Mouse (Mus musculus): ENCODE results near the gene Ranbp17. TPM values are rescaled to one million over a fixed set of nuclear protein-coding genes. Genes with fewer than 3 reads are reported as not detected.

Ranbp17 gene
- polyA plus RNA-seq, 1 experiment from 2014 or later, result 9.0 TPM

DNA sequence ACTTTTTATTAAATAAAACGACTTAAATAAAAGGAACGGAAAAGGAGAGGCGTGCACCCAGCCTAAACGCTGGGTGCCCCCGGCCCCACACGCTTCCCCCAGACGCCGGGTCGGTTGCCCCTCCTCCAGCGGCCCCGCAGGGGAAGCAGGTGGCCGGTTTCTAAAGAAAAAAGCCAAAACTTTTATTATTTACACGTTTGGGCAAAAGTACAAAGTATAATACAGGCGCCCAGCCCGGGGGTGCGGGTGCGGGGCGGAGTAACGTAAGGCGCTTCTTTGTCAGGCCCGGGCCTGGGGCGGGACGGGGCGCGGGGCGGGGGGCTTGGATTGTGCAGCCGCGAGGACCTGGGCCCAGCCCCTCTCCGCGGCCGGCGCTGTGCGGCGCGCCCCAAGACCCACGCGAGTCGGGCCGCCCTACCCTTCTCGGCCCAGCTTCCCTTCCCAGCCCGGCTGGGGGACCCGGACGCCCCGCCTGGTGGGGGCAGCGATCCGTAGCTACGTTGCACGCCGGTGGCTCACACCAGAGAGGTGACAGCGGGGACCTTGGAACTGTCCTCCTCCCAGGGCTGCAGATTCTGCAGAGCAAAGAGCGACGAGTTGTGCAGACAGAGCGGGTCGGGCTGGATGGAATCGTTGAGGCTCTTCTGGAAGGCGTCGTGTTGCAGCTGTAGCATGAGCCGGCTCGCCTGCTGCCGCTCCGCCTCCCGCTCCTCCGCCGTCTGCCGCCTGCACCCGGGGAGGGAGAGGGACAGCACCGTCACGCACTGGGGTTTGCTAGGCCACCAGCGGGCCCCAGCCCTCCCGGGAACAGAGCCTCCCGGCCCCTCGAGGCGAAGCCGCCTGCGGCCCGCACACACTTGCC lies 312.6 kb downstream of the Ranbp17 start:
- Histone ChIP-seq H3K9ac (replicated peaks) (peak overlapping the region; percentile 41; the same call in 1 of the 2 replicates), H3K4me3 (replicated peaks) (peak overlapping the region; percentile 35), H3K9me3 (peaks cover 12% of the 10 kb centered on the region; the same call in 1 of the 2 replicates), H3K4me2 (replicated peaks) (peak overlapping the region; percentile 51), H3K36me3 (no peaks in the 10 kb centered on the region), H3K4me1 (replicated peaks) (peaks cover 42% of the 10 kb centered on the region), H3K27me3 (peaks cover 96% of the 10 kb centered on the region), H3K27ac (no peak overlapping the region)
- WGBS, result under 1% methylated on average over 76 of the region's 76 CpGs
- ATAC-seq, result peak; percentile 63

DNA sequence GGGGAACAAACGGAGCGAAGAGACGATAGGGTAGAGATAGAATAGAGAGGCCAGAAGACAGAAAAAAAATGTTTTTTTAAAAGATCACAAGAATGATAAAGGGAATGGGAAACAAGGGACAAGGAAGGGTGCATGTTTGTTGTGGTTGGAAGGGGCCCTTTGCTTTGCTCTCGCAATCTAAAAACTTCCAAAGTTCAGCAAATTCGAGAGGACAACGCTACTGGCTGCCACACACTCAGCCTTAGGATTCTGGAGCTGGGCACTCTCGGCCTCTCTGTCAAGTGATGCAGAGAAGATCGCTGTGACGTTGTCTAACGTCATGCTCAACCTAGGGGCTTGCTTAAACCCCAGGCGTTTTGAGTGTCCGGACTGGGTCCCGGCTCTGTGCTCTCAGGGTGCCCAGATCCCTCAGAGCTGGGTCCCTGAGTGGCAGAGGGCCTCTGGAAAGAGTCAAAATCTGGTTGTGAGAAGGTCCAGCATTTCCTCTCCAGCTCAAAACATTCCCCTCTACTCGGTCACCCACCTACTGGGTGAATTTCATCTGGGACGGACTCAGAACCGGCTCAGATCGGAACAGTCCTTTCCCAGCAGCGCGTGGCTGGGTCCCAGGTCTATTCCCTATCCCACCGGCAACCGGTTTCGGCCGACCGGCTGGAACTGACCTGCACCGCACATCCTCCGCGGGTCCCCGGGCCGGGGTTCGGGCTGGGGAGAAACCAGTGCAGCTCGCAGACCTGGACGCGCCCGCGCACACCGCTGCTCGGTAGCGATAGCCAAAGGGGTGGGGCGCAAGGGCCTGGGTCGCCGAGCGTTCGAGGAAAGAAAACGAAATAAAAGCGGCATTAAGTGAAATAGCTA lies 313.4 kb downstream of the Ranbp17 start:
- Histone ChIP-seq H3K9me3 (peaks cover 12% of the 10 kb centered on the region; the same call in 1 of the 2 replicates), H3K4me3 (replicated peaks) (peak overlapping the region; percentile 35), H3K27ac (no peak overlapping the region), H3K36me3 (no peaks in the 10 kb centered on the region), H3K9ac (replicated peaks) (0 out of 2 replicates have a peak overlapping the region, but pooled peaks have one; percentile 23), H3K4me1 (replicated peaks) (peaks cover 47% of the 10 kb centered on the region), H3K4me2 (replicated peaks) (peak overlapping the region; percentile 51), H3K27me3 (peaks cover 96% of the 10 kb centered on the region)
- WGBS, result under 1% methylated on average over 45 of the region's 45 CpGs
- no peak for ATAC-seq

DNA sequence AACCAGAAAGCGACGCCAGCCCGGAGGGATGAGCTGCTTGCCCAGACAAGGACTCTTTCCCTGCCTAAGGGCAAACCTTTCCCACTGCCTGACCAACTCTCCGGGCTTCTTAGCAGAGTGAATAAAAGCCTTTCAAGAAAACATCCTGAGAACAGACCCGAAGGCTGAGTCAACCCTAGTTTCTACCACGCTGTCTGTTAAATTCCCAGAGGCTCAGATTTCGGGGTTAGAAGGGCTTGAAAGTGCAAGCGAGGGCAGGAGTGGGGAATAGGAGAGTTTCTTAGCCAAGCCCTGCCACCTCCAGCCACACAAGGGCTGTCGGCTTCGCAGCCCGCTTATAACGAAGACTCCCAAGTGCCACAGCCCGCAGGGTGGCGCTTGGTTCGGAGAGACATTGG lies 314.4 kb downstream of the Ranbp17 start:
- Histone ChIP-seq H3K9ac (replicated peaks) (no peak overlapping the region), H3K27ac (no peak overlapping the region), H3K9me3 (peaks cover 12% of the 10 kb centered on the region; the same call in 1 of the 2 replicates), H3K4me2 (replicated peaks) (0 out of 2 replicates have a peak overlapping the region, but pooled peaks have one; percentile 51), H3K27me3 (peaks cover 93% of the 10 kb centered on the region), H3K4me1 (replicated peaks) (peaks cover 45% of the 10 kb centered on the region), H3K36me3 (no peaks in the 10 kb centered on the region), H3K4me3 (replicated peaks) (0 out of 2 replicates have a peak overlapping the region, but pooled peaks have one; percentile 7)
- no peak for ATAC-seq
- 2% methylated on average over 15 of the region's 15 CpGs for WGBS

DNA sequence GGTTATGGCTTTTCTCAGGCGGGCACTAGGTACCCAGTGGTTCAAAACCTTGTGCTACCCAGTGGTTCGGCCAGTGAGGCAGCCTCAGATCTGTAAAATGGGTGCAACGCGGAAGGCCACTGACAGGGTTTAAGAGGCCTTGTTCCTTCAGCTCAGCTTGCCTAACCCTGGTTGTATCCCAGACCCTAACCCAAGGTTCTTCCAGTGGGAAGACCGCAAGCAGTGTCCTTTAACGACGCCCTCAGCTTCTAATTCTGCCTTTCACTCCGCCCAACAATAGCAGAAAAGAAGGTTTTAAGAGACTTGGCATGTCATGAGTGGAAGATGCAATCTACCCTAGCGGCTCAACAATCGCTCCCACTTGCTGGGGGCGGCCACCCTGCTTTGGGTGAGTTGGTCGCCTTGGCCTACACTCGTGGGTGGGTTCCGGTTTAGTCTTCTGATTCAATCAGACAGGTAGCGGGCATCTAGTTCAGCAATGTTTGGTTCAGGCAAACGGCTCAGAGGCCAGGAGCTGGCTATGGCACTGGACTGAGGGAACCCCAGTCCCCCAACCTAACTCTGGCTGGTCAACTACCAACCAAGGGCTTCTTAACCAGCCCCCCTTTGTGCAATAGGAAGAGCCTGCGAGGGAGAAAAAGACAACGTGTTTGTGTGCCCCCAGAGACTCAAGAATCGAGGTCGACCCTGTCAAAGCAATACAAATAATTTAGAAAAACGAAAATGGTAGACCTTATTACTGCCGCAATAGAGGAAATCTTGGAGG lies 315.0 kb downstream of the Ranbp17 start:
- Histone ChIP-seq H3K9me3 (peaks cover 12% of the 10 kb centered on the region; the same call in 1 of the 2 replicates), H3K9ac (replicated peaks) (no peak overlapping the region), H3K4me1 (replicated peaks) (peaks cover 44% of the 10 kb centered on the region), H3K4me2 (replicated peaks) (no peak overlapping the region), H3K27me3 (peaks cover 93% of the 10 kb centered on the region), H3K4me3 (replicated peaks) (no peak overlapping the region), H3K36me3 (no peaks in the 10 kb centered on the region), H3K27ac (no peak overlapping the region)
- no peak for ATAC-seq
- WGBS, result 14% methylated on average over 22 of the region's 22 CpGs

DNA sequence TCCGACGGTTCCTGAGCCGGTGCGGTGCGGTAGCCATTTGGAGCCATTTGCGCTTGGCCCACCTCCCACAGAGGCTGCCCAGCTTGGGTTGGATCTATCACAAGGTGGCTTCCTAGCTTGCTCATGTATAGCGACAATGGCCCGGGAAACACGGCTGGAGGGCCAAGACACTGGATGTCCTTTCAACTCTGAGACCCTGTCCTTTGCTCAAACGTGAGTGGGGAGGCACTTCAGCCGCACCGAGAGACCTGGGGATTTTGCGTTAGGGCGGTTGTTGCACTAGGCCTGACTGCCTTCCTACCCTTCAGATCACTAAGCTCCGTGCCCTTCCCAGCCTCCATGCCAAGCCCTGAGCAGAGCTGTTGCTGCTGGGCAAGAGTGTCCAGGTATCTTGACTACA lies 315.9 kb downstream of the Ranbp17 start:
- H3K4me1 ChIP-seq (replicated peaks), result peaks cover 38% of the 10 kb centered on the region
- H3K9ac ChIP-seq (replicated peaks), result no peak overlapping the region
- H3K27ac ChIP-seq, result no peak overlapping the region
- no peaks in the 10 kb centered on the region for H3K36me3 ChIP-seq
- no peak overlapping the region for H3K4me2 ChIP-seq (replicated peaks)
- WGBS, result 10% methylated on average over 15 of the region's 15 CpGs
- peaks cover 12% of the 10 kb centered on the region; the same call in 1 of the 2 replicates for H3K9me3 ChIP-seq
- H3K27me3 ChIP-seq, result peaks cover 93% of the 10 kb centered on the region
- no peak overlapping the region for H3K4me3 ChIP-seq (replicated peaks)
- no peak for ATAC-seq

DNA sequence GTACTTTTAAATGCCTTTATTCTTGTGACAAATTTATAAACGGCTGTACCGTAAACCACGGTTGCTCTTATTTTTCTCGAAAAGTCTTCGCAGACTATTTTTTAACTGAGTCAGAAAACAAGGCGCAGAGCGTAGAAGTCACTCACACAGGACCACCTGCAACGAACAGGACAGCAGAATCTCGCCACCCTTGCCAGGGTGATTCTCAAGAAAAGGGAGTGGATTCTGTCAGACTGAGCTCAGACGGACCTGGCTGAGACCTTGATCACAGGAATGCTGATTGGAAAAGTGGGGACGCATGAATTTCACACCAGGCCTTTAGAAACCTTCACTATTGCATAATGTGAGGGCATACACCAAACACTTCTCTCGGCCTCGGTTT lies 316.4 kb downstream of the Ranbp17 start:
- Histone ChIP-seq H3K9ac (replicated peaks) (no peak overlapping the region), H3K27ac (no peak overlapping the region), H3K27me3 (peaks cover 90% of the 10 kb centered on the region), H3K36me3 (no peaks in the 10 kb centered on the region), H3K4me1 (replicated peaks) (peaks cover 33% of the 10 kb centered on the region), H3K9me3 (peaks cover 12% of the 10 kb centered on the region; the same call in 1 of the 2 replicates), H3K4me3 (replicated peaks) (no peak overlapping the region), H3K4me2 (replicated peaks) (no peak overlapping the region)
- 17% methylated on average over 13 of the region's 13 CpGs for WGBS
- no peak for ATAC-seq

DNA sequence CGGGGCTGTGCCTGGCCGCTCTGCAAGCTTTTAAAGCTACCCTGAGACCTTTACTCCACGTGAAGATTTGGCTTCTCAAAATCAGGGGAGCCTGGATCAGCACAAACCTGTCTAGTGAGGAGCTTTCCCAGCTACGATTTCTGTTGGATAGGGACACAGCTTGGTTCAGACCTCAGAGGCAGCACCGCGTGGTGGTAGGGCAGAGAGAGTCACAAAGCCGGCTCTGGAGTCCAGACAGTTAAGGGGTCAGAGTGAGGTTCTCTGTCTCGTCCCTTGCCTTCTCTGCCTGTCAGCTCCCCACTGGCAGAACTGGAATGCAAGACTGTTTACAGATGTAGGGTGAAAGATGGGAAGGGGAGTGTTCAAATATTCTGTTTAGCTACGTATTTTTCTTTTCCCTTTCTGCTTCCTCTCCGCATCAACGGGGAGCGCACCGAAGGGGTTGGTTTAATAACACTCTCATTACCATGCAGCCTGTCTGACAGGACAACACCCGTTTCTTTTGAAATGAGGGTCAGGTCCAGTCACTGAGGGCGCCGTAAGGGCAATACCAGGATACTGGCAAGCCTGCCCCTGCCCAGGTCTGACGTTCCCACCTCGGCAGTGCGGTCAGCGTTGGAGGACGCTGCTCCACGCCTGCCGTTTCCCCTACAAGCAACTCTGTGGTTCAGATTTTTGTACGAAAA lies 317.0 kb downstream of the Ranbp17 start:
- H3K4me2 ChIP-seq (replicated peaks), result no peak overlapping the region
- H3K9ac ChIP-seq (replicated peaks), result no peak overlapping the region
- H3K36me3 ChIP-seq, result no peaks in the 10 kb centered on the region
- peaks cover 31% of the 10 kb centered on the region for H3K4me1 ChIP-seq (replicated peaks)
- 6% methylated on average over 24 of the region's 24 CpGs for WGBS
- peaks cover 89% of the 10 kb centered on the region for H3K27me3 ChIP-seq
- no peak for ATAC-seq
- no peak overlapping the region for H3K4me3 ChIP-seq (replicated peaks)
- no peak overlapping the region for H3K27ac ChIP-seq
- peaks cover 12% of the 10 kb centered on the region; the same call in 1 of the 2 replicates for H3K9me3 ChIP-seq

DNA sequence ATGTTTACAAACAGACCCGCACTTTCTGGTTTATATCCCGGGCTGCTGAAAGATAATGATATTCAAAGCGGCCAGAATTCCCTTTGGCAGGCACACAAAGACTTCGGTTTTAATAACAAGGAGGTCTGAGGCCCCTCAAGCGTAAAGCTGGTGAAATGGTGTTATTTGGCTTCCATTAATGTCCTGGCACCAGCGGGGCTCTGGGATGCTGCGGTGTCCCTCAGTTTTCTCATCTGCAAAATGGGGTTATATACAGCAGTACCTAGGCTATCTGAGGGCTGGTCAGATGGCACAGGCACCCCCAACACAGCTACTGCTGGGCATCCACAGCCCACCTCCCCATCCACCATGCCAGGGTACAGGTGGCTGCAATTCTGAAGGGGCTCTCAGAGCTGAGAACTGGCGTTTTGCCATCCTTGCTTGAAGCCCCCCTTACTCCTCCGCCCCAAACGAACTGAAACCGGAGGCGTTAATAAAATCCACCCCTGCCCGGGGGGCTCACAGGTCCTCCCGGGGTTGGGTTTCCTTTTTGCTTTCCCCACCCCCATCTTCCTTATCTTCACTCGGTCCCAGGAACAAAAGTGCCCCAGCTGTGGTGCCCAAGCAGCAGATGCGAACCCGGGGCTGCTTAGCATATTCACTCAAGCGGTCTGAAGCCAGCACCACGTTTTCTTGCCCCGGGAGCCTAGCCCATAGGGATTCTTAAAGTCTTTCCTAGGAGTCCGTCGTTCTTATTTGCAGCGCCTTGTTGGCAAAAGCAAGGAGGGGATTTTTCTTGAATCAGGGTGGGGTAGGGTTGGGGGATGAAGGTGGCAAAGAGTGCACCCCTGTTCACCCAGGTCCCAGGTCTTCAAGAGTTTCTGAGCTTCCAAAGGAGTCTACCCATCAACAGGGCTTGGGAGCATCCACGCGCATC lies 317.8 kb downstream of the Ranbp17 start:
- H3K27me3 ChIP-seq, result peaks cover 89% of the 10 kb centered on the region
- H3K9me3 ChIP-seq, result peaks cover 12% of the 10 kb centered on the region; the same call in 1 of the 2 replicates
- H3K9ac ChIP-seq (replicated peaks), result no peak overlapping the region
- 3% methylated on average over 25 of the region's 25 CpGs for WGBS
- no peaks in the 10 kb centered on the region for H3K36me3 ChIP-seq
- H3K4me3 ChIP-seq (replicated peaks), result no peak overlapping the region
- no peak overlapping the region for H3K27ac ChIP-seq
- H3K4me2 ChIP-seq (replicated peaks), result no peak overlapping the region
- peaks cover 23% of the 10 kb centered on the region for H3K4me1 ChIP-seq (replicated peaks)
- peak; percentile 41; the same call in 1 of the 2 replicates for ATAC-seq

DNA sequence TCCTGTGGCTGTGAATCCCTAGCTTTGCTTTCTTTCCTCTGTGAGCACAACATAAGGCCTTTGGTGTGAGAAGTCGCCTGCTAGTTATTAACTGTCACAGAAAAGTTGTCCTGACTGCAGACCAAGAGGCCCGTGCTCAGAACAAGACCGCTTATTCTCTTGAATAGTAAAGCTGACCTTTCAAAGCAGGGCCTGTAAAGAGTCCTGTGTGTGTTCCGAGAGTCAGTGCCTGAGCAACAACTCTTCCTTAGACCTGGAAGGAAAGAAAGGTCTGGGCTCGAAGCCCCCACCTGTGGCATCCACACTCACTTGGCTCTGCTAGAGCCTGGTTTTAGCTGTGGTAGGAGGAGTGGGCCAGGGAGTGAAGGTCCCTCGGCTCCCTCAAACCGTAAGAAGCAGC lies 318.5 kb downstream of the Ranbp17 start:
- H3K4me3 ChIP-seq (replicated peaks), result no peak overlapping the region
- peaks cover 12% of the 10 kb centered on the region; the same call in 1 of the 2 replicates for H3K9me3 ChIP-seq
- no peak overlapping the region for H3K9ac ChIP-seq (replicated peaks)
- peaks cover 87% of the 10 kb centered on the region for H3K27me3 ChIP-seq
- no peak for ATAC-seq
- H3K36me3 ChIP-seq, result no peaks in the 10 kb centered on the region
- H3K27ac ChIP-seq, result no peak overlapping the region
- peaks cover 15% of the 10 kb centered on the region for H3K4me1 ChIP-seq (replicated peaks)
- WGBS, result 14% methylated on average over 7 of the region's 7 CpGs
- no peak overlapping the region for H3K4me2 ChIP-seq (replicated peaks)

DNA sequence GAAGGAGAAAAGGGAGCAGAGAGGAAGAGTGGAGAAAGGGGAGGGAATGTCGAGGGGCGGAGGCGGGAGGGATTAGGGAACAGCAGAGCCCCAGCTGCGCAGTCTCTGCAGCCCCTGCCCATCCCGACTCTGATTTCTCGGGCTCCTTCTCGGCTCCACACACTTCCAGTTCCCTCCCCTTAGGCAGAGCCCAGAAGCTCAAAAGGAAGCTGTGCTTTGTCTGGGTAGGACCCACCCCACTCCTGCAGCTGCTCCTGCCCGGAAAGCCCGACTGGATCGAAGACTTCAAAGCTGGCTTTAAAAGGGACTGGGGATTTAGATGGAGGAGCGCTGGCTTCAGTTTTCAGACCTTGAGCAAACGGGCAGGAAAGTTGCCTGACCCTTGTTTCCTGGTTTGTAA lies 319.9 kb downstream of the Ranbp17 start:
- H3K4me3 ChIP-seq (replicated peaks), result no peak overlapping the region; the same call in 1 of the 2 replicates

More for the DNA sequence above, 319.9 kb downstream of the Ranbp17 start:
- H3K27me3 ChIP-seq, result peaks cover 79% of the 10 kb centered on the region
- peak; percentile 69 for ATAC-seq
- H3K9ac ChIP-seq (replicated peaks), result no peak overlapping the region
- peaks cover 12% of the 10 kb centered on the region; the same call in 1 of the 2 replicates for H3K9me3 ChIP-seq
- no peak overlapping the region for H3K27ac ChIP-seq
- under 1% methylated on average over 12 of the region's 12 CpGs for WGBS
- H3K36me3 ChIP-seq, result no peaks in the 10 kb centered on the region
- peak overlapping the region; percentile 36 for H3K4me2 ChIP-seq (replicated peaks)
- peaks cover 12% of the 10 kb centered on the region for H3K4me1 ChIP-seq (replicated peaks)
